Mouse (Mus musculus) midbrain, embryonic 11.5 days (tissue): Measurements from ENCODE around the gene Pepd. TPM values are rescaled to one million over a fixed set of nuclear protein-coding genes. Genes with fewer than 3 reads are reported as not detected.

ENCODE experiments used
- ATAC-seq: fragments of 200-750 bp; cut with Nextera tagmentation; 2 replicates; pipeline ENCODE4 v1.8.0; 2017; ENCODE audit warnings: moderate TSS enrichment, moderate library complexity; ENCODE audit not compliant: low FRiP score
- DNase-seq: peaks from one replicate; pipeline ENCODE4 v3.0.0; 2015; ENCODE audit warnings: low spot score; ENCODE audit errors: missing footprints
- H3K27ac ChIP-seq: fragments of 300-500 bp; sonication (generic); 2 replicates; pipeline ENCODE4 v1.5.1; 2014; ENCODE audit warnings: low read depth, low read length
- H3K27me3 ChIP-seq: fragments of 300-500 bp; sonication (generic); 2 replicates; pipeline ENCODE4 v1.6.1; 2014; ENCODE audit warnings: mild to moderate bottlenecking, low read length, moderate library complexity, mixed read lengths; ENCODE audit not compliant: control insufficient read depth, insufficient read depth
- H3K36me3 ChIP-seq: fragments of 300-500 bp; sonication (generic); 2 replicates; pipeline ENCODE4 v1.6.1; 2014; ENCODE audit warnings: mild to moderate bottlenecking, low read length, moderate library complexity, mixed read lengths; ENCODE audit not compliant: control insufficient read depth, insufficient read depth
- H3K4me1 ChIP-seq: fragments of 300-500 bp; sonication (generic); 2 replicates; pipeline ENCODE4 v1.6.1; 2014; ENCODE audit warnings: low read length; ENCODE audit not compliant: control insufficient read depth, insufficient read depth
- H3K4me2 ChIP-seq: fragments of 300-500 bp; sonication (generic); 2 replicates; pipeline ENCODE4 v1.6.1; 2014; ENCODE audit warnings: mild to moderate bottlenecking, moderate library complexity
- H3K4me3 ChIP-seq: fragments of 300-500 bp; sonication (generic); 2 replicates; pipeline ENCODE4 v1.5.1; 2014; ENCODE audit warnings: low read depth, low read length
- H3K9ac ChIP-seq: fragments of 300-500 bp; sonication (generic); 2 replicates; pipeline ENCODE4 v1.6.1; 2014; ENCODE audit warnings: low read length
- H3K9me3 ChIP-seq: fragments of 300-500 bp; sonication (generic); 2 replicates; pipeline ENCODE4 v1.6.1; 2016; ENCODE audit warnings: low read length; ENCODE audit not compliant: control insufficient read depth
- WGBS: fragments of 180-500 bp; shearing (Covaris S2); extraction: QIAGEN DNeasy Blood & Tissue Kit; methylation state at CpG from one replicate; pipeline ENCODE4 v1.1.7; 2014; 5-methylcytosine and 5-hydroxymethylcytosine counted together
- polyA plus RNA-seq: library from polyadenylated mRNA; unstranded; fragments of >200 nt; fragmentation: Nextera tagmentation; extraction: Ambion mirVana; gene quantifications from 2 replicates; pipeline ENCODE4 v1.2.1, GENCODE M21; 2014

The Pepd gene
- polyA plus RNA-seq, 1 experiment from 2014 or later = 67.3 TPM

DNA sequence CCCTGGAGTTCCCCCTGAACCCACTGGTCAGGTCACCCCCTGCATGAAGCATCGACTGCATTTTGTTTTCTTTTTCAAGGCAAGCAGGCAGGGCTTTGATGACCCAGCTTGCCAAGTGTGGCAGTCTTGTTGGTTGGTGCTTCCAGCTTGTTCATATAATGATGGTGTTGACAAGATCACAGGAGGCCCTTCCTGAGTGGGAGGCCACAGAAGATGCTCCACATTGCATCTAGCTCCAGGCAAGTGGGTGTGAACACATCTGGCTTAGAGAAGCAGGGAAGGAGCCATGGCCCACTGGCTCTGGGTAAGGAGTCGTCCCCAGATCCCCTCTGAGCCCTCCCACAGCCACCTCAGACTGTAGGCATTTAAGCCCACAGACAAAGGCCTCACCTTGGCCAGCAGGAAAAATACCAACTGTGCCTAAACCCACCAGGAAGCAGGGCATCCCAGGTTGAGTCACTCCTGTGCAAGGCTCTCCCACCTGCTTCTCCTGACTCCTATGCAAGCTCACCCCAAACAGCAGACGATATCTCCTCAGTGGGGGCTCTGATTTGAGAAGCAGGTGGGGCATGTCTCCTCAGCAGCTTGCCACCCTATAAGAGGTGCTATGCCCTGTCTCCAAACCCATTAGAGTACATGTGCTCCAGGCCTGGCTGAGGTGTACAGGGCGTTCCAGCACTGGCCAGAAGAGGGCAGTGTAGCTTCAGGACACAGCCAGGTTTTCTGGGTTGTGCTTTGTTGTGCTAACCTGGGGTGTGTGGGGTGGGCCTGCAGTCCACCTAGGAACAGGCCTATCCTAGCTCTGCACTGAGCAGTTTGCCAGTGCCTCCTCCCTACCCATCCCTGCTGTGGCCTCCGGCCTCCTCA is 113.5 kb downstream of the Pepd start:
- Histone ChIP-seq H3K36me3 (no peaks in the 10 kb centered on the region), H3K9ac (no peak overlapping the region), H3K4me3 (no peak overlapping the region), H3K27ac (no peak overlapping the region), H3K4me2 (no peak overlapping the region), H3K9me3 (no peaks in the 10 kb centered on the region), H3K27me3 (no peaks in the 10 kb centered on the region), H3K4me1 (peaks cover 2% of the 10 kb centered on the region; the same call in 1 of the 2 replicates)
- 42% methylated on average over 5 of the region's 5 CpGs for WGBS
- DNase-seq (peak; percentile 97), ATAC-seq (peak; percentile 75)

DNA sequence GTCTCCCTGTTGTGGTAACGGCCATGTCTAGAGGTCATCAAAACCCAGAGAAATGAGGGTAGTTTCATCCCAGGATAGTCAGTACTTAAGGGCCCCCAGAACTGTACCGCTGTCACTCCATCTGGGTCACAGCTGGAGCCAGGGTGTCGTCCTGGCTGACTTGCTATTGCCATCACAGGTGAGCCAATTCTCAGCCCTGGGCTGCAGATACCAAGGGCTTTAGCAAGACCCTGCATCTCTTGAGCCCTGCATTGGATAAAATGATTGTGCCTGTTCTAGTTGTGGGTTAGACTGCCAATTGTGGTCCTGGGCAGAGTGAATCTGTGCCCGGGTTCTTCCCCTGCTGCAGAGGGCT is 114.1 kb downstream of the Pepd start:
- H3K9ac ChIP-seq = no peak overlapping the region
- H3K4me2 ChIP-seq = no peak overlapping the region
- 76% methylated on average over 4 of the region's 4 CpGs for WGBS
- no peaks in the 10 kb centered on the region for H3K27me3 ChIP-seq
- DNase-seq = no peak
- ATAC-seq = no peak
- H3K4me1 ChIP-seq = peaks cover 2% of the 10 kb centered on the region; the same call in 1 of the 2 replicates
- no peaks in the 10 kb centered on the region for H3K9me3 ChIP-seq
- no peak overlapping the region for H3K27ac ChIP-seq
- no peaks in the 10 kb centered on the region for H3K36me3 ChIP-seq
- no peak overlapping the region for H3K4me3 ChIP-seq

DNA sequence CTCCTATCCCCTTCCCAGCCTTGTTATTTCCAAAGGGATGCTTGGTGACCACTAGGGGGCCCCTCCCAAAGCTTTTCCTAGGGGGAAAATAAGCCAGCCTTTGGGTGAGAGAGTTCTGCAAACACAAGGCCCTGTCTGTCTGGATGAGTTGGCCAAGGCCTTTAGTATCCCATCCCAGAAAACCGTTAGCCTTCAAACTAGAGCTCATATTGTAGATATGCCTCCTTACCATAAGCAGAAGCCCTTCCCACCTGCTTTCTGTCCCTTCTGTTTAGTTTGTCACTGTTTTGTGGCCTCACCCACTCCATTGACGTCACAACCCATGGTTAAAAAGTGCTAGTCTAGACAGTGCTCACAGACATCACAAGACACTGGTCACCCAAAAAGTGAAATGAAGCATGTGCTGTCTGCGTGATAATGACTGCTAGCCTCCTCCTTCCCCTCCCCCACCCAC is 114.7 kb downstream of the Pepd start:
- no peaks in the 10 kb centered on the region for H3K36me3 ChIP-seq
- no peak overlapping the region for H3K27ac ChIP-seq
- H3K9ac ChIP-seq = no peak overlapping the region
- no peaks in the 10 kb centered on the region for H3K9me3 ChIP-seq
- H3K4me2 ChIP-seq = no peak overlapping the region
- H3K27me3 ChIP-seq = no peaks in the 10 kb centered on the region
- 76% methylated on average over 3 of the region's 3 CpGs for WGBS
- no peak overlapping the region for H3K4me3 ChIP-seq
- peaks cover 2% of the 10 kb centered on the region; the same call in 1 of the 2 replicates for H3K4me1 ChIP-seq
- peak; percentile 85 for DNase-seq
- ATAC-seq = no peak

GRCm38 (mm10) chr7:35027801-35028420 is 115.7 kb downstream of the Pepd start:
- Histone ChIP-seq H3K4me3 (no peak overlapping the region), H3K9ac (no peak overlapping the region)
- WGBS = 82% methylated on average over 9 of the region's 9 CpGs

DNA sequence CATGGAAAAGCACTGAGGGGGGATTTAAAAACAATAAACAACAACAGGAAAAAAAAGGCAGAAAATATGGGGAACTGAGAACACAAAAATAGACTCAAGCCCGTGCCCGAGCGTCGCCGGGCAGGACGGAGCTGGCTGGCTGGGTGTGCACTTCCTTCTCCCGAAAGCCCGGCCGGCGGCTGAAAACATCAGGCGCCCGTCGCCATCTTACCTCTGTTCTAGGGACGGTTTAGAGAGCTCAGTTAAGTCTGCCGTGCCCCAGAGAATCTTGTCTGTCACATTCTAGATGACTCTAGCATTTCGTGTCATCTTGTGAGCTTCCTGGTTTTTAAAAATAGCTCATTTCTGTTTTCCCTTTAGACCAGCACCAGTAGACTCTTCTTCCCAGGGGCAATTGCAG is 116.4 kb downstream of the Pepd start:
- 92% methylated on average over 16 of the region's 16 CpGs for WGBS
- Histone ChIP-seq H3K4me2 (no peak overlapping the region), H3K4me1 (peaks cover 2% of the 10 kb centered on the region; the same call in 1 of the 2 replicates), H3K27ac (no peak overlapping the region), H3K9ac (no peak overlapping the region), H3K9me3 (no peaks in the 10 kb centered on the region), H3K27me3 (no peaks in the 10 kb centered on the region), H3K4me3 (no peak overlapping the region), H3K36me3 (no peaks in the 10 kb centered on the region)
- DNase-seq (no peak), ATAC-seq (no peak)

More at GRCm38 (mm10) chr7:35027801-35028420, 115.7 kb downstream of the Pepd start:
- DNase-seq (no peak), ATAC-seq (no peak)
- peaks cover 2% of the 10 kb centered on the region; the same call in 1 of the 2 replicates for H3K4me1 ChIP-seq
- H3K27ac ChIP-seq = no peak overlapping the region
- no peaks in the 10 kb centered on the region for H3K9me3 ChIP-seq
- no peaks in the 10 kb centered on the region for H3K36me3 ChIP-seq
- no peaks in the 10 kb centered on the region for H3K27me3 ChIP-seq
- H3K4me2 ChIP-seq = no peak overlapping the region

DNA sequence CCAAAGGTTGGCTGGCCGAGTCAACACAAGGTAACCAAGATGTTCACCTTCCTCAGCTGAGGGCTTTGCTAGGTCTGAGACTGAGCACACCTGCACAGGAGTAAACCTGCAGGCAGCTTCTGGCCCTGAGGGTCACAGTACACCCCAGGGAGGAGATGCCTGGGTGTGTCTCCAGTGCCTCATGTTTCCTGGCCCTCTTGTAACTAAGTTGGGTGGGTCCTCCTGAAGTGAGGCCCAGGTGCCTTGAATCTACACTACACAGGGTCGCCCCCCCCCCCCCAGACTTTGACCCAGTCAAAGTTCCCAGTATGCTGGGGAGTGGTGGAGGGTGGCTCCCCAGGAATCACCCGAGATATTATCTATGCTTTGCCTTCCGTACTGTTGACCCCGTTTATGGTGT is 117.0 kb downstream of the Pepd start:
- no peak overlapping the region for H3K9ac ChIP-seq
- H3K36me3 ChIP-seq = no peaks in the 10 kb centered on the region
- no peak overlapping the region for H3K4me3 ChIP-seq
- WGBS = 81% methylated on average over 5 of the region's 5 CpGs
- peaks cover 2% of the 10 kb centered on the region; the same call in 1 of the 2 replicates for H3K4me1 ChIP-seq
- no peaks in the 10 kb centered on the region for H3K27me3 ChIP-seq
- H3K4me2 ChIP-seq = no peak overlapping the region
- H3K9me3 ChIP-seq = no peaks in the 10 kb centered on the region
- no peak overlapping the region for H3K27ac ChIP-seq
- DNase-seq = no peak
- ATAC-seq = no peak

- ATAC-seq (no peak), DNase-seq (no peak)
- Histone ChIP-seq H3K9ac (no peak overlapping the region), H3K4me1 (peaks cover 2% of the 10 kb centered on the region; the same call in 1 of the 2 replicates), H3K4me3 (no peak overlapping the region), H3K9me3 (no peaks in the 10 kb centered on the region), H3K36me3 (no peaks in the 10 kb centered on the region), H3K27ac (no peak overlapping the region), H3K27me3 (no peaks in the 10 kb centered on the region), H3K4me2 (no peak overlapping the region)
- WGBS = 89% methylated on average over 3 of the region's 3 CpGs
These were observed 117.5 kb downstream of the Pepd start for GRCm38 (mm10) chr7:35029648-35030047.

- no peak overlapping the region for H3K4me3 ChIP-seq
- no peak overlapping the region for H3K4me2 ChIP-seq
- no peaks in the 10 kb centered on the region for H3K36me3 ChIP-seq
- peaks cover 2% of the 10 kb centered on the region; the same call in 1 of the 2 replicates for H3K4me1 ChIP-seq
- ATAC-seq = no peak
- WGBS = 84% methylated on average over 6 of the region's 6 CpGs
- no peak overlapping the region for H3K9ac ChIP-seq
- no peak overlapping the region for H3K27ac ChIP-seq
- DNase-seq = no peak
- H3K9me3 ChIP-seq = no peaks in the 10 kb centered on the region
- no peaks in the 10 kb centered on the region for H3K27me3 ChIP-seq
These were observed 118.4 kb downstream of the Pepd start for GRCm38 (mm10) chr7:35030567-35030966.

DNA sequence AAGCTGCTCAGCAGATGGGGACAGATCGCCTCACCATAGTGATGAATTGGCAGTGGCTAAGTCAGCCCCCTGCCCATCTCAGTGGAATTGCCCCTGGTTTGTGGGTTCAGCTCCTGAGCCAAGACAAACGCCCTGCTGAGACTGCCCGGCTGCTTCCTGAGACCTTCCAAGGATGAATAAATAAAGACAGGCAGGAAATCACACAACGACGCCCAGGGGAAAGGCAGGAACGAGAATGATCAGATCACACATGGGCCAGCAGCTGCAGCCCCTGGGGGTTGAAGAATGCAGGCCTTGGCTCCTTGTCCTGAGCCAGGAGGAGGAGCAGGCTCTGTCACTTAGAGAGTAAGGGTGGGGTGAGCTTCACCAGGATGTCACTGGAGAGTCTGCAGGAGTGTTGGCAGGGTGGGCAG is 123.0 kb downstream of the Pepd start:
- WGBS = 61% methylated on average over 6 of the region's 6 CpGs
- Histone ChIP-seq H3K36me3 (no peaks in the 10 kb centered on the region), H3K9ac (no peak overlapping the region), H3K27me3 (no peaks in the 10 kb centered on the region), H3K27ac (no peak overlapping the region), H3K4me2 (no peak overlapping the region), H3K4me1 (no peaks in the 10 kb centered on the region), H3K9me3 (no peaks in the 10 kb centered on the region), H3K4me3 (no peak overlapping the region)
- ATAC-seq (no peak), DNase-seq (no peak)
